Mouse (Mus musculus) left cerebral cortex, postnatal 10 days (tissue): ENCODE measurements around the gene Dolpp1. TPM values are rescaled to one million over a fixed set of nuclear protein-coding genes. Genes with fewer than 3 reads are reported as not detected.
A peak's percentile ranks its signal among the peaks of the same experiment; 100 is the strongest.

Source experiments
- DNase-seq, 2 experiments: peaks; one replicate each; pipeline ENCODE4 v3.0.0; 2021 to 2022; ENCODE audit warnings: low spot score in 2 of 2, mixed read lengths in 1 of 2; ENCODE audit errors: extremely low spot score in 1 of 2
- intact Hi-C: fragments of 180-260 bp; cut with DNase I; formaldehyde crosslinking; loops from one replicate; pipeline ENCODE4 v1.15.1; 2025
- total RNA-seq, 2 experiments: library from RNA; stranded (reverse); gene quantifications; 2 replicates each; pipeline ENCODE4 v1.2.3; 2021

Dolpp1 gene
- total RNA-seq, 2 experiments from 2014 or later, result 35.6 to 36.4 TPM

- intact Hi-C loops, result no loop called here
- DNase-seq, result no peak
Measured at GRCm38 (mm10) chr2:30372726-30373125, 19.3 kb upstream of the Dolpp1 start.

- no peak for DNase-seq
- intact Hi-C loops, result no loop called here
Measured at GRCm38 (mm10) chr2:30375893-30376292, 16.2 kb upstream of the Dolpp1 start.

- intact Hi-C loops, result no loop called here
- no peak for DNase-seq
Measured at GRCm38 (mm10) chr2:30377721-30378120, 14.3 kb upstream of the Dolpp1 start.

- no peak for DNase-seq
- intact Hi-C loops, result no loop called here
Measured at GRCm38 (mm10) chr2:30379307-30379706, 12.7 kb upstream of the Dolpp1 start.

GRCm38 (mm10) chr2:30380564-30381376, 11.3 kb upstream of the Dolpp1 start:
- intact Hi-C loops, result no loop called here
- no peak for DNase-seq

- intact Hi-C loops, result no loop called here
- DNase-seq, result no peak
Measured at GRCm38 (mm10) chr2:30381377-30381725, 10.7 kb upstream of the Dolpp1 start.

GRCm38 (mm10) chr2:30384814-30385213, 7.2 kb upstream of the Dolpp1 start:
- no peak for DNase-seq
- intact Hi-C loops, result no loop called here

GRCm38 (mm10) chr2:30385591-30385990, 6.5 kb upstream of the Dolpp1 start:
- intact Hi-C loops, result no loop called here
- no peak for DNase-seq

- intact Hi-C loops, result no loop called here
- no peak for DNase-seq
Measured at GRCm38 (mm10) chr2:30386913-30387312, 5.1 kb upstream of the Dolpp1 start.

- DNase-seq, result no peak
- intact Hi-C loops, result no loop called here
Measured at GRCm38 (mm10) chr2:30389000-30389399, 3.1 kb upstream of the Dolpp1 start.

- DNase-seq, result peak in 1 of 2 experiments; percentile 91
- intact Hi-C loops, result no loop called here
Measured at GRCm38 (mm10) chr2:30392577-30393369, 719 bp downstream of the Dolpp1 start.

GRCm38 (mm10) chr2:30393370-30393656, 1.3 kb downstream of the Dolpp1 start:
- no peak for DNase-seq
- intact Hi-C loops, result no loop called here

GRCm38 (mm10) chr2:30395757-30396156, 3.7 kb downstream of the Dolpp1 start:
- intact Hi-C loops, result no loop called here
- DNase-seq, result no peak

GRCm38 (mm10) chr2:30396246-30396645, 4.2 kb downstream of the Dolpp1 start:
- DNase-seq, result no peak
- intact Hi-C loops, result no loop called here

- no peak for DNase-seq
- intact Hi-C loops, result no loop called here
Measured at GRCm38 (mm10) chr2:30397986-30398512, 6.0 kb downstream of the Dolpp1 start.

GRCm38 (mm10) chr2:30399191-30400171, 7.4 kb downstream of the Dolpp1 start:
- intact Hi-C loops, result no loop called here
- no peak for DNase-seq

- DNase-seq, result no peak
- intact Hi-C loops, result no loop called here
Measured at GRCm38 (mm10) chr2:30401581-30401980, 9.5 kb downstream of the Dolpp1 start.

GRCm38 (mm10) chr2:30402351-30402826, 10.3 kb downstream of the Dolpp1 start:
- no peak for DNase-seq
- intact Hi-C loops, result no loop called here

GRCm38 (mm10) chr2:30402843-30403242, 10.8 kb downstream of the Dolpp1 start:
- intact Hi-C loops, result no loop called here
- DNase-seq, result no peak
